Mouse (Mus musculus): ENCODE measurements around the gene Mapkapk2. TPM values are rescaled to one million over a fixed set of nuclear protein-coding genes. Genes with fewer than 3 reads are reported as not detected.

Gene Mapkapk2
- total and polyA plus RNA-seq, 3 experiments: 53.2 to 85.4 TPM; not detected in 1

- Histone ChIP-seq H3K9ac (ENCODE audit: control insufficient read depth, low read depth, low read length, poor library complexity, severe bottlenecking) (no peak overlapping the region), H3K9me3 (replicated peaks; ENCODE audit: insufficient read depth, low read length) (no peaks in the 10 kb centered on the region), H3K27me3 (ENCODE audit: control insufficient read depth in 1 of 2, insufficient read depth in 2 of 2, low read length in 2 of 2) (0 out of 4 replicates have a peak, but pooled peaks cover 0 to 2% of the 10 kb centered on the region in 2 experiments), H3K4me1 (ENCODE audit: control insufficient read depth in 1 of 2, insufficient read depth in 2 of 2, low read length in 2 of 2) (no peaks in the 10 kb centered on the region), H3K27ac (ENCODE audit: control insufficient read depth, low read depth, low read length) (no peak overlapping the region), H3K79me2 (ENCODE audit: control insufficient read depth, insufficient read depth, low read length, poor library complexity) (no peaks in the 10 kb centered on the region), H3K4me3 (ENCODE audit: control insufficient read depth in 1 of 2, insufficient read depth in 1 of 2, low read depth in 2 of 2, low read length in 2 of 2) (no peak overlapping the region), H3K36me3 (ENCODE audit: control insufficient read depth in 1 of 2, insufficient read depth in 2 of 2, low read length in 2 of 2) (no peaks in the 10 kb centered on the region)
- no peak for DNase-seq (ENCODE audit: low read depth, low spot score)
- no peak for TF ChIP-seq SMC3 (IDR thresholded peaks at IDR 0.05; ENCODE audit: low read depth, low read length)
Measured at GRCm38 (mm10) chr1:131046607-131047006, 51.0 kb downstream of the Mapkapk2 start.

GRCm38 (mm10) chr1:131045723-131046355 lies 51.8 kb downstream of the Mapkapk2 start:
- H3K36me3 ChIP-seq (ENCODE audit: control insufficient read depth in 1 of 2, insufficient read depth in 2 of 2, low read length in 2 of 2): no peaks in the 10 kb centered on the region
- no peak for DNase-seq (ENCODE audit: low read depth, low spot score)
- 0 out of 4 replicates have a peak, but pooled peaks cover 0 to 5% of the 10 kb centered on the region in 2 experiments for H3K27me3 ChIP-seq (ENCODE audit: control insufficient read depth in 1 of 2, insufficient read depth in 2 of 2, low read length in 2 of 2)
- H3K9ac ChIP-seq (ENCODE audit: control insufficient read depth, low read depth, low read length, poor library complexity, severe bottlenecking): no peak overlapping the region
- H3K27ac ChIP-seq (ENCODE audit: control insufficient read depth, low read depth, low read length): no peak overlapping the region
- TF ChIP-seq TBP (IDR thresholded peaks at IDR 0.05; ENCODE audit: low read depth, low read length) (no peak), MAX (IDR thresholded peaks at IDR 0.05; ENCODE audit: low read length) (no peak), E2F4 (IDR thresholded peaks at IDR 0.05; ENCODE audit: borderline replicate concordance, low read depth, low read length) (no peak), SIN3A (IDR thresholded peaks at IDR 0.05; ENCODE audit: low read length) (no peak)
- no peaks in the 10 kb centered on the region for H3K4me1 ChIP-seq (ENCODE audit: control insufficient read depth in 1 of 2, insufficient read depth in 2 of 2, low read length in 2 of 2)
- no peaks in the 10 kb centered on the region for H3K79me2 ChIP-seq (ENCODE audit: control insufficient read depth, insufficient read depth, low read length, poor library complexity)
- no peak overlapping the region for H3K4me3 ChIP-seq (ENCODE audit: control insufficient read depth in 1 of 2, insufficient read depth in 1 of 2, low read depth in 2 of 2, low read length in 2 of 2)
- no peaks in the 10 kb centered on the region for H3K9me3 ChIP-seq (replicated peaks; ENCODE audit: insufficient read depth, low read length)

- TF ChIP-seq USF2 (IDR thresholded peaks at IDR 0.05; ENCODE audit: borderline replicate concordance in 1 of 2, insufficient read depth in 1 of 2, low read depth in 1 of 2, low read length in 2 of 2): no peak
Measured at GRCm38 (mm10) chr1:131043636-131044035, 54.0 kb downstream of the Mapkapk2 start.

GRCm38 (mm10) chr1:131042721-131043120 lies 54.9 kb downstream of the Mapkapk2 start:
- H3K4me3 ChIP-seq (ENCODE audit: control insufficient read depth in 1 of 2, insufficient read depth in 1 of 2, low read depth in 2 of 2, low read length in 2 of 2): no peak overlapping the region
- 0 out of 4 replicates have a peak, but pooled peaks cover 0 to 3% of the 10 kb centered on the region in 2 experiments for H3K4me1 ChIP-seq (ENCODE audit: control insufficient read depth in 1 of 2, insufficient read depth in 2 of 2, low read length in 2 of 2)
- no peak overlapping the region for H3K9ac ChIP-seq (ENCODE audit: control insufficient read depth, low read depth, low read length, poor library complexity, severe bottlenecking)
- no peak overlapping the region for H3K27ac ChIP-seq (ENCODE audit: control insufficient read depth, low read depth, low read length)
- H3K79me2 ChIP-seq (ENCODE audit: control insufficient read depth, insufficient read depth, low read length, poor library complexity): no peaks in the 10 kb centered on the region
- peaks cover 2 to 5% of the 10 kb centered on the region in 2 experiments; a peak in 3 of 4 replicates for H3K27me3 ChIP-seq (ENCODE audit: control insufficient read depth in 1 of 2, insufficient read depth in 2 of 2, low read length in 2 of 2)
- H3K9me3 ChIP-seq (replicated peaks; ENCODE audit: insufficient read depth, low read length): no peaks in the 10 kb centered on the region
- DNase-seq (ENCODE audit: low read depth, low spot score): no peak
- H3K36me3 ChIP-seq (ENCODE audit: control insufficient read depth in 1 of 2, insufficient read depth in 2 of 2, low read length in 2 of 2): no peaks in the 10 kb centered on the region
- TF ChIP-seq HCFC1 (IDR thresholded peaks at IDR 0.05; ENCODE audit: low read depth, low read length): no peak
- TF ChIP-seq ELF1 (IDR thresholded peaks at IDR 0.05; ENCODE audit: low read depth, low read length): no peak
- no peak for TF ChIP-seq POLR2AphosphoS2 (IDR thresholded peaks at IDR 0.05; ENCODE audit: low read length)
- TF ChIP-seq POLR2AphosphoS5 (IDR thresholded peaks at IDR 0.05; ENCODE audit: borderline replicate concordance, low read depth, low read length): no peak
- no peak for TF ChIP-seq UBTF (IDR thresholded peaks at IDR 0.05; ENCODE audit: borderline replicate concordance, insufficient read depth, low read depth, low read length)
- TF ChIP-seq USF1 (IDR thresholded peaks at IDR 0.05; ENCODE audit: low read depth, low read length): no peak
- TF ChIP-seq GABPA (IDR thresholded peaks at IDR 0.05; ENCODE audit: low read depth, low read length): no peak
- TF ChIP-seq ZMIZ1 (IDR thresholded peaks at IDR 0.05; ENCODE audit: low read depth, low read length): no peak
- TF ChIP-seq CHD2 (IDR thresholded peaks at IDR 0.05; ENCODE audit: low read length): no peak
- TF ChIP-seq MAFK (IDR thresholded peaks at IDR 0.05; ENCODE audit: borderline replicate concordance, low read depth, low read length): no peak
- no peak for TF ChIP-seq CTCF (IDR thresholded peaks at IDR 0.05 in 2 of 3, conservative IDR thresholded peaks at IDR 0.05 in 1 of 3; ENCODE audit: control insufficient read depth in 1 of 3, insufficient read depth in 1 of 3, low read depth in 2 of 3, low read length in 3 of 3, poor library complexity in 1 of 3, severe bottlenecking in 1 of 3)
- no peak for TF ChIP-seq TAL1 (IDR thresholded peaks at IDR 0.05; ENCODE audit: low read length)
- TF ChIP-seq ZC3H11A (IDR thresholded peaks at IDR 0.05; ENCODE audit: low read depth, low read length): no peak
- no peak for TF ChIP-seq SIN3A (IDR thresholded peaks at IDR 0.05; ENCODE audit: low read length)
- no peak for TF ChIP-seq MYB (IDR thresholded peaks at IDR 0.05; ENCODE audit: low read depth, low read length)

More at GRCm38 (mm10) chr1:131043636-131044035, 54.0 kb downstream of the Mapkapk2 start:
- H3K4me1 ChIP-seq (ENCODE audit: control insufficient read depth in 1 of 2, insufficient read depth in 2 of 2, low read length in 2 of 2): no peaks in the 10 kb centered on the region
- no peak overlapping the region for H3K27ac ChIP-seq (ENCODE audit: control insufficient read depth, low read depth, low read length)
- peaks cover 1 to 5% of the 10 kb centered on the region in 2 experiments; a peak in 2 of 4 replicates for H3K27me3 ChIP-seq (ENCODE audit: control insufficient read depth in 1 of 2, insufficient read depth in 2 of 2, low read length in 2 of 2)
- no peaks in the 10 kb centered on the region for H3K9me3 ChIP-seq (replicated peaks; ENCODE audit: insufficient read depth, low read length)
- H3K36me3 ChIP-seq (ENCODE audit: control insufficient read depth in 1 of 2, insufficient read depth in 2 of 2, low read length in 2 of 2): no peaks in the 10 kb centered on the region
- DNase-seq (ENCODE audit: low read depth, low spot score): no peak
- no peaks in the 10 kb centered on the region for H3K79me2 ChIP-seq (ENCODE audit: control insufficient read depth, insufficient read depth, low read length, poor library complexity)
- no peak overlapping the region for H3K4me3 ChIP-seq (ENCODE audit: control insufficient read depth in 1 of 2, insufficient read depth in 1 of 2, low read depth in 2 of 2, low read length in 2 of 2)
- no peak overlapping the region for H3K9ac ChIP-seq (ENCODE audit: control insufficient read depth, low read depth, low read length, poor library complexity, severe bottlenecking)
